Mouse (Mus musculus) embryo, embryonic 10 days (tissue): ENCODE results near the gene Mthfr.

Experiments used
- DNase-seq: peaks from one replicate; pipeline ENCODE4 v3.0.0-alpha.2; 2015; ENCODE audit warnings: low spot score

Gene Mthfr

DNA sequence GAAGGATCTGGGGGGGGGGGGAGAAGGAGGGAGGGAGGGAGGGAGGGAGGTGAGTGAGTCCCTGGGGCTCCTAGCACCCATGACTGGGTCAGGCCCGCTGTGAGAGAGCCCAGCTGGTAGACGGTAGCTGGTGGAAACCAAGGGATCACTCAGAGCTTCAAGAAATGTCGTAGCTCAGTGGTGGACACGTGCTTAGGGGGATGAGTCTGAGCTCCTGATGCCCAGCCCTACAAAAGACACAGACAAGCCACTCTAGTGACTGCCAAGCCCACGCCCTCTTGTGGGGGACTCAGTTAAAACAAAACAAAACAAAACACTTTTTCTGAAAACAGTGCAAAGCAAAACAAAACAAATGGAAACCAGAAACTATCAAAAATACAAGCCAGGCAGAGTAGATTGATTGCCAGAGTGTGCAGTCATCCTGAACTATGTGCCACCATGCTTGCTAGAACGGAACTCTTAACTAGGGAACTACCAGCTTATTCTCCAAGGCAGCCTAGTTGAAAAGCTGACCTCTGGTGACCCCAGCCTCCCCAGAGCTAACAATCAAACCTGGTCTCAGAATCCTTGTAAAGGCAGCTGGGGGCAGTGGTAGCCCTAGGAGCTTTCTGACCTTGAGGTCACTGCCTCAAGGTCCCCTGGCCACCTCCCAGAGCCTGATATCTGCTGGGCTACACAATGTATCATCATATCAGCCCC is 27.0 kb downstream of the Mthfr start:
- peak; percentile 48 for DNase-seq

DNA sequence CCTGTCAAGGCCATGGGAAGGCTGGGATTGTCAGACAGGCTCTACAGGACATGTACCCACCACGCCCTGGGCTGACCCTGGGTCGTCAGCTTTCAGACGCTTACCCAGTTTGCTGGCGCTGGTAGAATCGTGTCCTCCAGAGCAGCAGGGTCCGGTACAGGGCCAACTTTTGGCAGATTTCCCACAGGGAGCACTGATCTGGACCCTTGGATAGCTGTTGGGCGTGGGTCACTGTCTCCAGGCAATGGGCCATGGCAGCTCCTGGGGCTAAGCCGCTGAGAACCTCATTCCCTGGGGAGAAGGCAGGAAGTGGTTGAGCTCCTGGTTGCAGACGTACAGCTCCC is 27.5 kb downstream of the Mthfr start:
- DNase-seq = no peak

DNA sequence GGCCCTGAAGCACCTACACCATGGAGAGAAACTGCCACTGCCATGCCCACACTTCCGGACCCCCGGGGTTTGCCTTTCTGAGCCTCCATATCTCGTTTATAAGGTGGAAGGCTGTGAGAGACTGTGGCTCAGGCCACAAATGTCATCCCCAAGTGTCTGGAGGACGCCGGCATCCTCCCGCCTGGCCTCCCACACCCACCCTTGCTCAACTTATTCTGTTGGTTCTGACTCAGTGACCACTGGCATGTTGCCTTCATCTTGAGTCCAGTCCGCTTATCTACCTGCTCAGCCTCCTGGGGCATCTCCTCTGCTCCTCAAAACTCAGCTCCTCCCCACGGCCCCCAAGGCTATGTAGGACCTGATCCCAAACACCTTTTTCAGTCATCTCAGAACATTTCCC is 28.5 kb downstream of the Mthfr start:
- DNase-seq = no peak

DNA sequence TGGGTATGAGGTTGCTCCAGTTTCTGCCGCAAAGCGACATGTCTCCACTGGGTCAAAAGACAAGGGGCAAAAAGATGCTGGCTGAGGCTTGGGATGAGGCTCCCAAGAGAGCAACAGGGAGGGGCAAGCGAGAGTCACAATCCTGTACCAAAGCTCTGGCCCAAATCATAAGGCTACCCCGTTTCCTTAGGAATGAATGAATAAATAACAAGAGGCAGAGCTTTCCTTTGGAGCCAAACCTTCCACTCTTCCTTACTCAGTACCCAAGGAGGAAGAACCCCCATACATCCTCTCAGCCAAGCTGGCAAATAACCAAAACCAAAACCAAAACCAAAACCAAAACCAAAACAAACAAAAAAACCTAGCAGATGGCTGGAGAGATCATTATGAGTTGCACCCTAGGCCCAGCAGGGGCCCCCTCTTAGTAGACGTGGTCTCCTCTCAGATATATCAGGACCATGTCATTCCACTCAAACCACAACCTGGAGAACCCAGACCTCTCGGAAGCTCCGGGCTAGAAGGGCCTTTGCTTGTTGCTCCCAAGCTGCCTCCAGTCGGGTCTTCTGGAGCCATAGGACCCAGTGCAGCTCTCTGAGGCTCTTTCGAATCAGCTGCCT is 30.8 kb downstream of the Mthfr start:
- no peak for DNase-seq

DNA sequence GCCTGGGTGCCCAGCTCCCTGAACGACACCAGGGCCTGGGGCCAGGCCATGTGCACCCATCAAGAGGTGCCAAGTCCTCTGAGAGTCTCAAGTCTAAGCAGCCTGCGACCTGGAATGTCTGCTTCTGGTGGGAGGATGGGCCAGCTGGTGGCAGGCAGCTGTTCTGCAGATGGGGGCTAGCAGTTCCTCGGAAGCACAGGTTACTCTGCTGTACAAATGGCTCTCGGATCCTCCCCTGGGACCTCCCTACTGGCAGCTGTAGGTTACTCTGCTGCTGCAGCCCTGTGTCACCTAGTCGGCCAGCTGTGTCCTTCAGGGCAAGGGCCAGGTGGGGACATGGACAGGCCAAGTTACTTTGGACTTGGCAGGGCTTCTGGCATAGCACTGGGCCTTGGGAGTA is 32.6 kb downstream of the Mthfr start:
- no peak for DNase-seq

DNA sequence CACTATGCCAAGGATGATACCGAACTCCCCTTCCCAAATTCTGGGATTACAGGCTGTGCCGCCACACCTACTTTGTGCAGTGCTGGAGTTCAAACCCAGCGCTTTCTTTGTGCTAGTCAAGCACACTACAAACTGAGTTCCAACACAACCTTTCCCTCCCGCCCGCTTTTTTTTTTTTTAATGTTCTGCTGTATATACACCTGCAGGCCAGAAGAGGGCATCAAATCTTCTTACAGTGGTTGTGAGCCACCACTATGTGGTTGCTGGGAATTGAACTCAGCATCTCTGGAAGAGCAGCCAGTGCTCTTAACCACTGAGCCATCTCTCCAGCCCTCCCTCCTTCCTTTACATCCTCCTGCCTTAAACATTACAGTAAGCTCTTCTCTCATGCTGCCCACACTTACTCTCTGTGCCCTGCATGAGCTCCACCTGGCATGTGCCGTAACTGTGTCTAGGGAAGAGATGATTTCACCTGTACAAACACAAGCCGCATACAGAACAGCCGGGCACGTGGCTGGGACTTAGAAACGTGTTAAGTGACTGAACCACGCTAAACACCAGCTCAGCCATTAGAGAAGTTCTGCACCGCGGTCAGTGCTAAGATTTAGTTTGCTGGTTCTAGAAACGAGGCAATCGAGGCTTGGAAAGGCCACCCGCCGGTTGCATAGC is 35.8 kb downstream of the Mthfr start:
- DNase-seq = peak; percentile 63

DNA sequence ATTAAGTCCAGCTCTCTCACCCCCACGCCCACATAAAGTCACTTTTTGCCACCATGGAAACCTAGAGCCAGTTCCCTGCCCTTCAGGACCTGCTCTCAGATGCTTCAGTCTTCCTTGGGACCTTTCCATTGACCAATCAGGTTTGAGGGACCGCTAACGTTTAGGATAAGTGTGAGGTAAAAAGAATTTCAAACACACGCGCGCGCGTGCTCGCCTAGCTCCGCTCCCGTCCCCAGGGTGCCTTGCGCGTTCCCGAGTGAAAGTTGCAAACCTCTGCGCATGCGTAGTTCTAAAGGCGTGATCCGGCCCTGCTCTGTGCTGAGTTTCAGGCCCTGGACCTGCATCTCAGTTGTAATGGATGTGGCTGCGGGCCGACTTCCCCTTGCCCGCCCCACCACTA is 36.4 kb downstream of the Mthfr start:
- DNase-seq = peak; percentile 83

DNA sequence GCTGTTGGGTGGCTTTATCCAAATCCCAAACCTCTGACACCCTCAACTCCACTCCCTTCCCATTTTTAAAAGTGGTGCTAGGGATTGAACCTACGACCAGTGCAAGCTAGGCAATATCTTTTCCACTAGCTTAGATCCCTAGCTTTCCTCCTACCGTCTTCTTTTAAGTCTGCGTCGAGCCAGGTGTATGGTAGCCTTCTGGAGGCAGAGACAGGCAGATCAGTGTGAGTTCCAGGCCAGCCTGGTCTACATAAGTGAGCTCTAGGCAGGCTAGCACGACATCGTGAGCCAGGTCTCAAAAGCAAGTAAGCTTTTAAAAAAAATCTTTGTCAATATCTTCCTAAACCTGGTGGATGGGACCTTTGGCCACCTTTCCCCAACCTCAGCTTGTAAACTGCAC is 37.0 kb downstream of the Mthfr start:
- no peak for DNase-seq

DNA sequence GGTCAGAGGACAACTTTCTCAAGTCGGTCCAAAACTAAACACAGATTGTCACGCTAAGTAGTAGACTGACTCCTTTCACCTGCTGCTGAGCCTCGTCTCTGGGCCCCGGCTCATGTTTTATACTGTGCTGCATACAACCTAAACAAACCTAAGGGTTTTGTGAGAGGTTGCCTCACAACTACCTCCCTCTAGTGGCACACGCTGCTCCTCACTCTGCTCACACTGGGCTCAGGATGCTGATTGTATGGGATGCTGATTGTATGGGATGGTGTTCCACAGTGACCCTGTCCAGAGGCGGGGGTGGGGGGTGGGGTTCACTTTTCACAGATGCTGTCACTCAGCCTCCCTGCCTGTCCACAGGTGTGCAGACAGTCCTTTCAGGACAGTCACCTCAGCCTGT is 40.3 kb downstream of the Mthfr start:
- DNase-seq = no peak

DNA sequence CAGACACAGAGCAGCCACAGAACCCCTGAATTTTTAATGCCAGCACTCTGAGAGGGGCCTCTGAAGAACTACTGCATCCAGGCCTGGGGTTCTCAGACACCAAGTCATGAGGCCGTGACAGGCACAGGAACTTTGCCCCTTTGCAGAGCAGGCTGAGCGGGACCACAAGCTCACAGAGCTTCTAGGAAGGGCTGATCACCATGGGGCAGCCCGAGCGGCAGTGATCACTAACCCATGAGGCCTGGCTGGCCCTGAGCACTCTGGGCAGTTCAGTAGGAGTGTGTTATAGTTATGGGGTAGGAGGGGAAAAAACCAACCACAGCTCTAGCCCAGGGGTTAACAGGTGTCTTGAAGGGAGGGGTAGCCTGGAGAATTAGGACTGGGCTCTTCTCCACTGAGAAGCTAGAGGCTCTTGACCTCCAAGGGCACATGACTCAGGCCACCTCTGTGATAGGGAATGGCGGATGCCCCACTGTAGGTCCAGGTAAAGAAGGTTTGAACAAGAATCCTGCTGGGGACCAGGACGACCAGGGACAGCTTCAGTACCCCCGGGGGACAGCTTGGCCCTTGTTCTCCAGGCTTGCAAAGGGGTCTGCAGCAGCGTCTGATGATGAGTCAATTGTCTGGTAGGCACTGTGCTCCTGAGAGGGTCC is 41.2 kb downstream of the Mthfr start:
- no peak for DNase-seq

DNA sequence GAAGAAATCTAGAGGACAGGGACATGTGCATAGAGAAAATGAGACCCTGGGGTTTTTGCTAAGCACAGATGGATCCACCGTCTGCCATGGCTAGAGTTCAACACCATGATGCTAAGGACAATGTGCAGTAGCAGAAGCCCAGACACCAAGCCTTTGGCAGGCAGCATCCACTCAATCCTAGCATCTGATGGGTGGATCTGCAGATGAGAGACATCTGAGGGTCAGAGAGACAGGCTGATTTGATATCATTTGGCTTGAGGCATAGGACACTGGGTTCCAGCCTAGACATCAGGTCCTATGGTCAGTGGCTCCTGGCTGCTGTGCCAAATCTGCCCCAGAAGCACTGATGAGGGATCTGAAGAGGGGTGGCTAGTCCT is 41.7 kb downstream of the Mthfr start:
- DNase-seq = no peak

DNA sequence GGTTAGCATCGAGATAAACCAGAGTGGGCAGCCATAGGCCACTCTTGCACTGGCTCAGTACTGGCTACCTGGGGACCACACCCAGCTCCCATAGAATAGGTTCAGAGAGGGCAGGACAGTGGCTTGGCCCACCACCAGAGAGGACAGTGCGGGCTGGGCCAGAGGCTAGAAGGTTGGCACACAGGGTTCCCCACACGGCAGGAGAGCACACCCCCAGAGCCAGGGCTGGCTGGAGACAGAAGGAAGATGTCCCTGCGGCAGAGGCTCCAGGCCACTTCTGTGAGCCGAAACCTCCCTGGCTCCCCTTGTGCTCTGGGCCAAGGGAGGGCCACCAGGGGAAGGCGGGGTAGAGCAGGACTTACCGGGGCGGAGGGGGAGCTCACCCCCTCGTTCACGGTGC is 42.3 kb downstream of the Mthfr start:
- DNase-seq = no peak

DNA sequence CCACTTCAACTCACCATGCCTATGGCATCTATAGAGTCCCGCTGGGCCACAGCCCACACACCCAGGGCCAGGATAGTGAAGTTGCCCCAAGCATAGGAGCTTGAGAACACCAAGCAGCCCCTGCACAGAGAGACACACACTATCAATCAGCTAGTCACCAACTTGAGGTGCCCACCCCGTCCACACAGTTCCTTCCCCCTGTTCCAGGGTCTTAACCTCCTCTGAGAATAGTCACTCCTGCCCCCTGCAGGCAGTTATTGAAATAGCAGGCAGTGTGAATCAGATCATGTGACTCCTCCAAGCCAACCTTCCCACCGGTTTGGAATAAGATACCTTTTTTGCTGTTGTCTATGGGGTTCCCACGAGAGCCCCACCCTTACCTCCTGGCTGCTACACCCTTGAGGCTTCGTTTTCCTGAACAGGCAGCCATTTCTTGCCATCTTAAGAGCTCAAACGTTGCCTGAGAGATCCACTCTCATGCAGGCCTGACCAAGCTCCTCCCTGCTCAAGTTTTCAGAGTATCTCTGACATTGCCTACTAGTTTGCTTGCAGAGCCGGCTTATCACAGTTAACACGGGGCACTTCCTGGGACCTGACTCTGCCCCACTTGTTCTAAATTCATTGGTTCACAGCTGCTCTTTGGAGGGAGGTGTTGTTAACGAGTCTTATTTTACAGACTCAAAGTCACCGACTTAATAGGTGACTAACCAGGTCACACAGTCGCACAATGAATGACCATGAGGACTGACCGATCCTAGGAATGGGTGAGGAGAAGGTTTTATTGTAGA is 43.6 kb downstream of the Mthfr start:
- peak; percentile 84 for DNase-seq

DNA sequence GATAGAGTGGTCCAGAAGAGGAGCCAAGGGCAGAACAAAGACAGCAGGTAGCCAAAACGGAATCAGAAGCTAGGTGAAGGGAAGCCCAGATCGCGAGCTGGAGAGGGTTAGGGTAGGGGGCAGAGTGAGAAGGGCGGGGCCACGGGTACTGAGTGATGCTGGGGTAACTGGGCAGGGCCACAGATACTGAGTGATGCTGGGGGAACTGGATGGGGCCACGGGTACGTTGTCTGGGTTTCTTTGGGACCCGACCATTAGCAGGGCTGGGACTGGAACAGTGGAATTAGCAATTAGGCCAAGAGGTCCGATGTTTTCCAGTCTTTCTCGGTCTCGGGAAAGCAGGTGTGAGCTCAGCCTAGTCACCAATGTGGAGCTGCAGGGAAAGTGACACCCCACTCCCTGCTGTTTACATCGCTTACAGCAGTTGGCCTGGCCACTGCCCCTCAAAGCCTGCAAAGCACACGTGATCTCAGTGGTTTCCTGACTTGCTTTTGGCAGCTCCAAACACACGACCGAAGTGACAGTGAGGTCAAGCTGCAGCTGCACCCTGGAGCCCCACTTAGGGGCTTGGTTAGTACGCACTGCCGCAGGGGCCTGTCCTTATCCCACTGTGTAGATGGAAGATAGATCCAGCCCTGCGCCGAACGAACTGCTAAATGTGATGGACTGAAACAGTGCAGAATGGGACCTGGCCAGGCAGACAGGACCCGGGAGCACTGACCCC is 44.5 kb downstream of the Mthfr start:
- peak; percentile 42 for DNase-seq

DNA sequence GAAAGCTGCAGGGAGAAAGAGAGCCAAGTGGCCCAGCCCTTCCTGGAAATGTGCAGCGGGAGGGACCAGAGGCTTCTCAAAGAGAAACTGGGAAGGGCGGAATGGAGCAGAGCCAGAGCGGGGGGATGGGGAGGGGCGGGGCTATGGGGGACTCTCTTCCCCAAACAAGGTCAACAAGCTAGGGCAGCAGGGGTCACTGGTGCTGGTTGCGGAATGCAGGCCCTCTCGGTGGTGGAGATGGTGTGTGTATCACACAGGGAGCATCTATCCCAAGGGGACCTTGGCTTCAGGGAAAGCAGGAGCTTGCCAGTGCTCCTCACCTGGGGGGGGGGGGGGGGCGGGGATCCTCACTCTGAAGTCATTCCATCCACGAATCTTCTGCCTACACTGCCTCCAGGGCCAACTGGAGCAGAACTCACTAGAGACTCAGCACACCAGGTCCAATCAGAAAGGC is 45.4 kb downstream of the Mthfr start:
- DNase-seq = peak; percentile 86

DNA sequence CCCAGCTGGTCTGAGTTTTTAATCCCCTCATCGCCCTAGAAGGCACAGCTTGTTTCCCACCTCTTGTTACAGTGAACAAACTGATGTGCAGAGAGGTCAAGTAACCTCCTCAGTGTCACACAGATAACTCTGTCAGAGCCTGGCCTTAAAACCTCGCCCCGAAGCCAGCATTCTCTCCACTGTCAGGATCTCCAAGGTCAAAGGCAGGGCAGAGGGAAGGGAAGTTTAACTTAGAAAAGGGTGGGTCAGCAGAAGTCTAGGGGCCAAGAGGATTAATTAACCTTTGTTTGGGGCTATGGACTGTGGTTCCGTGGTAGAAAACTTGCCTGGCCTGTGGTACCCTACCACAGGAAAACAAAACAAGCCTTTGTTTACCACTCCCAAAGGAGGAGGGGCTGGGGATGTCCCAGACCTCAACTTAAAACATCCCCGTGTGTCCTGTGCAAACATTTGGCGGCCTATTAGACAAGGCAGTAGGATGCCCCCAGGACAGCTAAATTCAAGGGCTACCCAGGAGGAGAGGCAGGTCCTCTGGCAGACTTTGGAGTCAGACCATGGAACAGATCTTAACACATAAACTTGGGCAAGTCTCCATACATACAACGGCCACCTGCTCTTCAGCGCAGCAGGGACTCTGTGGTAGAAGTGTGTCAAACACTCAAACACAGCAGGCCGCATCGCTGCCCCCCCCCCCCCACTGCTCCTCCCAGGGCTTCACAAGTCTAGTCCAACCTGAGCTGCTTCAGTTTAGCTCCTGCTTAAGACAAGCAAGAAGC is 46.4 kb downstream of the Mthfr start:
- DNase-seq = peak; percentile 47

DNA sequence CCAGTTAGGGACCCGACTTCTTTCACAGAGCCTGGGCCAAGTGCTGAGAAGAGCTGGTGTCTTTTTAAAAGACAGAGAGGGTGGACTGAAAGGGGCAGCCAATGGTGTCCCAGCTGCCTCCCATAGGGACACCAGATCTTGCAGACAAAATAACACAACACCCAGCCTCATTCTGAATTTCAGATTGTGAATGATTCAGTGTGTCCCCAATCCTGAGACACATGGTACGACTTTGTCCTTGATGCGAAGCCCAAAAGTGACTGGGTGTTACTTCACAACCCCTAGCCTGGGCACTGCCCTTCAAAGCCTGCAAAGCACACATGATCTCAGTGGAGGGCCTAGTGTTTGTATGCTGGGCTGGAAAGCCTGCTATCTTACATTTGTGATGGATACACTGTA is 47.0 kb downstream of the Mthfr start:
- no peak for DNase-seq

DNA sequence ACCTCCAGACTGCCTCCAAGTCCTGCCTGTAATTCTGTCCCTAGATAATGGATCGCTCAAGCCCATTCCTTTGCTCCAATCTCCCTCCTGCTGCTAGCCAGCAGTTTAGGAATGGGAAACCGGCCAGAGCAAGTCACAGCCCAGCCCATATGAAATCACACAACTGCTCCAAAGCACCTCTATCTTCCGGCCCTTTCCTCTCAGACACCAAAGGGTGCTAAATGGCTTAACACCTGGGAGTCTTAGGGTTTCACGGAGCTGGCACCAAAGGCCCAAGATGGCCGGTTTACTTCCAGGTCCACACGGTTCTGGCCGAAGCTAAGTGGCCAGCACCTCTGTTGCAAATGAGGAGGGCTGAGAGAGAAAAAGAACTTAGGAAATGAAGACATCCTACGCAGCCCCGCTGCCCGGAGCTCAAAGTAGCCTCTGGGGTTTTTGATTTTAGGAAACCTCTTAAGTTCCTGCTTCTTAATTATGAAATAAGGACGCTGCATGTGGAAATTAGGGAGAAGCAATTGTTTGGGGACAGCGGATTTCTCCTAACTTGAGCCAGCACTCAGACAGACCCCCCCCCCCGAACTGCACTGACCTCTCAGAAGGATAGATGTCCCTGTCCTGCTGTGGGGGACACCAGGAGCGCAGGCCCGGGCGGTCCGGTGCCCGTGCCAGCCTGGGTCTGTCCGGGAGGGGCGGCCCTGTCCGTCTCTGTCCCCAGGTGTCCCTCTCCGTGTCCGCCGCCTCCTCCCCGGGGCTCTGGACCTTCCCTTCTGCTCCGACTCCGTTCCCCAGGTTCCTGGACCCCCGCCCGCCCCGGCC is 48.4 kb downstream of the Mthfr start:
- peak; percentile 43 for DNase-seq

DNA sequence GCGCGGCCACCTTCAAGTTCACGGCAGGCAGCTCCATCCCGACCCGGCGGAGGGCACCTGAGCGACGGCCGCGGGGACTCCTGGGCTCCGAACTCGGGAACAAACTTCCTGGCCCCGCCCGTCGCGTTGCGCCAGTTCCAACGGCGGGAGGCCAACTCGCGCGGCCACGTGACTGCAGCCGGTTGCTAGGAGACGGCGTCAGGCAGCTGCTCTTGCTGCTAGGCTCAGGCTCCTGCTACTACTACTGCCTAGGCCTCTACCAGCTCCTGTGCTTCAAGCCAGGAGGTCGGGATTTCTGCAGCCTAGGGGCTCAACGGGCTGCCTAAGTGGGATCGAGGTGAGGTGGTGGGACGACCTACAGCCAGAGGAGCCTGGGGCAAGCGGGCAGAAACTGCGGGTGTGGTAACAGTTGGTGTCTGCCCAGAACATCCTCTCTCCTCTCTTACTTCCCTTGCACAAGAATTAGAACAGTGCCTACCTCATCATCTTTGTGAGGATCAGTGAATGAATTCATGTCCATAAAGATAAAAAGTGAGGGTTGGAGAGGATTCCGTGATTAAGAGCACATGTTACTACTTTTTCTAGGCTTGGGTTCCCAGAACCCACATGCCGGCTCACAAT is 49.1 kb downstream of the Mthfr start, which contains the start of gene Agtrap:
Gene Agtrap (minus strand): TSS at position 125 of the 621 bp plus-strand sequence.
- DNase-seq = peak; percentile 98
